Comparison of ENCODE assay signal across 28 mouse cellular contexts in the genomic region with DNA sequence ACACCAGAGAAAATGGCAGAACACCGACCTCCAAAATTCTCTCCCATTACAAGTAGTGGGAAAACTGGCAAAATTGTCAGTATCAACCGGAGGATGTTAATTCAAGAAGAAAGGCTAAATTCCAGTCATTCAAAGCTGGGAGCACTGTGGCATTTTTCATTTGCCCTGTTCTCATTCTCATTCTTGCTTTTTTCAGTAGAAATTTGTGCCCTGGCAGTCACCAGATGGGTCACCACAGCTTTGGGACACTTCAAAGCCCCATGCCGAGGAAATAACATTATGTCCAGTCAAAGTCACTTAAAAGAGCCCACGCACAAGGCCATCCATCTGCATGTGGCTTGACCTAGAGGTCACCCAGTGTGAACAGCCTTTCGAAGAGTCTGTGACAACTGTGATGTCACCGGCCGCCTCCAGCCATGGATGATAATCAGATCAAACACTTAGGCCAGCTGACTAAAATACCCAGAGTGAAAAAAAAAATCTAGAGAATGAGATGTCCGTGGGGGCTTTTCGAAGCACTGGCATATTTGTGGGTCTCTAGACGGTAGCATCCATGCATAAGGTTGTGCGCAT. TPM values are rescaled to one million over a fixed set of nuclear protein-coding genes. Genes with fewer than 3 reads are reported as not detected.
DNase-seq lines count a peak whose midpoint lies in the region; ATAC-seq and TF ChIP-seq lines count a peak whose summit lies in the region.
"Had no signal": no experiment of that assay in that cellular context is flagged by ENCODE, and none has a peak within 500 bp of the region (broad histone marks: within the 10 kb centered on the region; RNA-seq: fewer than 3 reads in every experiment).

No protein-coding gene starts in this region.

- no peak for TF ChIP-seq CTCF in lung, postnatal 0 days (IDR thresholded peaks at IDR 0.05)

- H3K9ac ChIP-seq in hindbrain, embryonic 12.5 days: no peak overlapping the region
- H3K9ac ChIP-seq in lung, postnatal 0 days (replicated peaks; ENCODE audit: low read depth): no peak overlapping the region
- H3K9ac ChIP-seq: embryonic facial prominence, embryonic 12.5 days; embryonic facial prominence, embryonic 15.5 days; forebrain, postnatal 0 days; heart, embryonic 13.5 days; hindbrain, embryonic 13.5 days had no signal

- H3K4me1 ChIP-seq in hindbrain, embryonic 10.5 days (replicated peaks): peaks cover 8% of the 10 kb centered on the region; the same call in 1 of the 2 replicates
- H3K4me1 ChIP-seq in hindbrain, embryonic 12.5 days: no peaks in the 10 kb centered on the region
- no peaks in the 10 kb centered on the region for H3K4me1 ChIP-seq in lung, postnatal 0 days (ENCODE audit: insufficient read depth, low read depth, low read length)
- H3K4me1 ChIP-seq: embryonic facial prominence, embryonic 12.5 days; embryonic facial prominence, embryonic 15.5 days; heart, embryonic 13.5 days; hindbrain, embryonic 13.5 days had no signal

- DNase-seq in hindbrain, embryonic 10.5 days (ENCODE audit: low spot score): peak; percentile 40
- peak; percentile 60 for DNase-seq in retina, postnatal 1 day
- no peak for DNase-seq in retina, embryonic 14.5 days (ENCODE audit: low spot score)
- peak; percentile 56 for DNase-seq in embryo, embryonic 10.5 days (ENCODE audit: low spot score)
- DNase-seq in cerebellum, adult 8-10 months: no peak
- DNase-seq in lung, postnatal 0 days (ENCODE audit: low spot score): no peak
- DNase-seq: adrenal gland, adult 8-10 months; adrenal gland, postnatal 25 days; cerebellum, adult 11-12 months; cerebellum, adult 9-10 months; cerebellum, postnatal 14 days; forebrain, postnatal 0 days; gastrocnemius, adult 2 months; gastrocnemius, postnatal 14 days; heart, adult 18-20 months; heart, postnatal 36 days; kidney, adult 18-20 months had no signal

- no peaks in the 10 kb centered on the region for H3K36me3 ChIP-seq in hindbrain, embryonic 10.5 days
- H3K36me3 ChIP-seq in hindbrain, embryonic 12.5 days: no peaks in the 10 kb centered on the region
- no peaks in the 10 kb centered on the region for H3K36me3 ChIP-seq in lung, postnatal 0 days (ENCODE audit: insufficient read depth, low read length)
- H3K36me3 ChIP-seq: embryonic facial prominence, embryonic 12.5 days; embryonic facial prominence, embryonic 15.5 days; heart, embryonic 13.5 days; hindbrain, embryonic 13.5 days had no signal

- TF ChIP-seq EP300 in lung, postnatal 0 days (IDR thresholded peaks at IDR 0.05): no peak

- H3K27me3 ChIP-seq in hindbrain, embryonic 10.5 days (ENCODE audit: insufficient read depth, poor library complexity, severe bottlenecking): peaks cover 14% of the 10 kb centered on the region
- H3K27me3 ChIP-seq in hindbrain, embryonic 12.5 days: 0 out of 2 replicates have a peak, but pooled peaks cover 10% of the 10 kb centered on the region
- H3K27me3 ChIP-seq in lung, postnatal 0 days (replicated peaks; ENCODE audit: insufficient read depth, low read length): no peaks in the 10 kb centered on the region
- H3K27me3 ChIP-seq: embryonic facial prominence, embryonic 12.5 days; embryonic facial prominence, embryonic 15.5 days; heart, embryonic 13.5 days had no signal

- no peak overlapping the region for H3K4me3 ChIP-seq in hindbrain, embryonic 10.5 days
- no peak overlapping the region for H3K4me3 ChIP-seq in hindbrain, embryonic 12.5 days
- no peak overlapping the region for H3K4me3 ChIP-seq in lung, postnatal 0 days (ENCODE audit: low read depth, low read length)
- H3K4me3 ChIP-seq: embryonic facial prominence, embryonic 12.5 days; embryonic facial prominence, embryonic 15.5 days; gastrocnemius, adult 2 months; heart, embryonic 13.5 days; hindbrain, embryonic 13.5 days had no signal

- no peak for ATAC-seq in hindbrain, embryonic 12.5 days (ENCODE audit: low FRiP score)
- no peak for ATAC-seq in lung, postnatal 0 days
- ATAC-seq: activated CD4-positive, CD25-positive, alpha-beta regulatory T cell, adult 4 months; CD4-positive, CD25-positive, alpha-beta regulatory T cell, adult 4 months; forebrain, embryonic 14.5 days; forebrain, postnatal 0 days; hindbrain, embryonic 16.5 days; inflammation-experienced regulatory T-cells, adult 6 months; intestine, embryonic 16.5 days had no signal

- H3K4me2 ChIP-seq in hindbrain, embryonic 12.5 days (replicated peaks): no peak overlapping the region
- H3K4me2 ChIP-seq in lung, postnatal 0 days (replicated peaks; ENCODE audit: low read depth, low read length): no peak overlapping the region
- H3K4me2 ChIP-seq: embryonic facial prominence, embryonic 12.5 days; embryonic facial prominence, embryonic 15.5 days; heart, embryonic 13.5 days; hindbrain, embryonic 13.5 days had no signal

- H3K9me3 ChIP-seq in hindbrain, embryonic 10.5 days: no peaks in the 10 kb centered on the region
- no peaks in the 10 kb centered on the region for H3K9me3 ChIP-seq in hindbrain, embryonic 12.5 days (replicated peaks)
- H3K9me3 ChIP-seq in lung, postnatal 0 days (ENCODE audit: low read length): no peaks in the 10 kb centered on the region
- H3K9me3 ChIP-seq: embryonic facial prominence, embryonic 12.5 days; embryonic facial prominence, embryonic 15.5 days; heart, embryonic 13.5 days; hindbrain, embryonic 13.5 days had no signal

- no peak overlapping the region for H3K27ac ChIP-seq in hindbrain, embryonic 10.5 days
- no peak overlapping the region for H3K27ac ChIP-seq in hindbrain, embryonic 12.5 days
- H3K27ac ChIP-seq in lung, postnatal 0 days (ENCODE audit: low read length): no peak overlapping the region
- H3K27ac ChIP-seq: embryonic facial prominence, embryonic 12.5 days; embryonic facial prominence, embryonic 15.5 days; gastrocnemius, adult 2 months; heart, embryonic 13.5 days; hindbrain, embryonic 13.5 days had no signal

- WGBS in hindbrain, embryonic 10.5 days: 44% methylated on average over 11 of the region's 11 CpGs
- WGBS in hindbrain, embryonic 12.5 days: 40% methylated on average over 11 of the region's 11 CpGs
- WGBS in lung, postnatal 0 days: 73% methylated on average over 11 of the region's 11 CpGs

RNA-seq across cellular contexts. Expression of a gene that starts 56.8 kb away (rescaled TPM):
- 14.4 and 18.1 TPM in 2 replicates for polyA plus RNA-seq in hindbrain, embryonic 10.5 days (2016; fragmentation: Nextera tagmentation; extraction: Ambion mirVana)
- polyA plus RNA-seq in hindbrain, embryonic 12.5 days (2016; fragmentation: Nextera tagmentation; extraction: Ambion mirVana): 27.2 and 29.0 TPM in 2 replicates
- polyA plus RNA-seq in lung, postnatal 0 days (2015; fragmentation: Nextera tagmentation; extraction: Ambion mirVana): 20.6 and 22.5 TPM in 2 replicates

Comparison
In these comparisons a context has a peak if more than half of its experiments do, and no peak if none do; other contexts are left out.
1. DNase-seq: peak in hindbrain, embryonic 10.5 days (single experiment), retina, postnatal 1 day (single experiment) and embryo, embryonic 10.5 days (single experiment); none in retina, embryonic 14.5 days (single experiment), cerebellum, adult 8-10 months (single experiment) and lung, postnatal 0 days (single experiment).